Mouse (Mus musculus) limb, embryonic 10.5 days (tissue): Measurements from ENCODE around the gene Srcin1. TPM values are rescaled to one million over a fixed set of nuclear protein-coding genes. Genes with fewer than 3 reads are reported as not detected.

Experiments used
- DNase-seq: peaks from one replicate; pipeline ENCODE4 v3.0.0-alpha.2; 2017; ENCODE audit warnings: low spot score
- H3K27ac ChIP-seq: fragments of 300-500 bp; sonication (generic); 2 replicates; pipeline ENCODE4 v1.5.1; 2016; ENCODE audit warnings: mild to moderate bottlenecking
- H3K27me3 ChIP-seq: fragments of 300-500 bp; sonication (generic); 2 replicates; pipeline ENCODE4 v1.6.1; 2016; ENCODE audit warnings: low read depth, mild to moderate bottlenecking; ENCODE audit not compliant: poor library complexity, severe bottlenecking
- H3K36me3 ChIP-seq: fragments of 300-500 bp; sonication (generic); 2 replicates; pipeline ENCODE4 v1.6.1; 2016; ENCODE audit warnings: mild to moderate bottlenecking, moderate library complexity
- H3K4me1 ChIP-seq: fragments of 300-500 bp; sonication (generic); 2 replicates; pipeline ENCODE4 v1.6.1; 2016
- H3K4me3 ChIP-seq: fragments of 300-500 bp; sonication (generic); 2 replicates; pipeline ENCODE4 v1.5.1; 2016; ENCODE audit warnings: mild to moderate bottlenecking, moderate library complexity
- H3K9me3 ChIP-seq: fragments of 300-500 bp; sonication (generic); replicated peaks from 2 replicates; pipeline ENCODE4 v1.6.1; 2016; ENCODE audit warnings: mild to moderate bottlenecking
- WGBS: fragments of 180-500 bp; shearing (Covaris S2); methylation state at CpG from one replicate; pipeline ENCODE4 v1.1.7; 2016; 5-methylcytosine and 5-hydroxymethylcytosine counted together
- polyA plus RNA-seq: library from polyadenylated mRNA; unstranded; fragments of >200 nt; fragmentation: Nextera tagmentation; extraction: Ambion mirVana; gene quantifications from 2 replicates; pipeline ENCODE4 v1.2.1, GENCODE M21; 2016

The Srcin1 gene
- polyA plus RNA-seq, 1 experiment from 2014 or later, result 0.24 TPM

GRCm38 (mm10) chr11:97513066-97513465 lies 62.9 kb downstream of the Srcin1 start:
- Histone ChIP-seq H3K36me3 (no peaks in the 10 kb centered on the region), H3K27ac (no peak overlapping the region), H3K27me3 (peaks cover 3% of the 10 kb centered on the region; the same call in 1 of the 2 replicates), H3K9me3 (no peaks in the 10 kb centered on the region), H3K4me3 (no peak overlapping the region), H3K4me1 (peaks cover 44% of the 10 kb centered on the region)
- DNase-seq, result no peak
- 83% methylated on average over 3 of the region's 3 CpGs for WGBS

GRCm38 (mm10) chr11:97512511-97512910 lies 63.5 kb downstream of the Srcin1 start:
- peaks cover 3% of the 10 kb centered on the region; the same call in 1 of the 2 replicates for H3K27me3 ChIP-seq
- peak overlapping the region; percentile 36 for H3K27ac ChIP-seq
- no peak for DNase-seq
- no peaks in the 10 kb centered on the region for H3K36me3 ChIP-seq
- no peak overlapping the region for H3K4me3 ChIP-seq
- 63% methylated on average over 6 of the region's 6 CpGs for WGBS
- H3K9me3 ChIP-seq, result no peaks in the 10 kb centered on the region
- H3K4me1 ChIP-seq, result peaks cover 50% of the 10 kb centered on the region

GRCm38 (mm10) chr11:97511661-97512369 lies 64.2 kb downstream of the Srcin1 start:
- Histone ChIP-seq H3K27ac (peak overlapping the region; percentile 60), H3K36me3 (no peaks in the 10 kb centered on the region), H3K27me3 (peaks cover 3% of the 10 kb centered on the region; the same call in 1 of the 2 replicates), H3K4me3 (0 out of 2 replicates have a peak overlapping the region, but pooled peaks have one; percentile 3), H3K9me3 (no peaks in the 10 kb centered on the region), H3K4me1 (peaks cover 50% of the 10 kb centered on the region)
- DNase-seq, result no peak
- 67% methylated on average over 13 of the region's 13 CpGs for WGBS

GRCm38 (mm10) chr11:97510966-97511660 lies 64.9 kb downstream of the Srcin1 start:
- no peak overlapping the region for H3K4me3 ChIP-seq
- peaks cover 3% of the 10 kb centered on the region; the same call in 1 of the 2 replicates for H3K27me3 ChIP-seq
- 27% methylated on average over 10 of the region's 10 CpGs for WGBS
- DNase-seq, result peak; percentile 83
- peaks cover 50% of the 10 kb centered on the region for H3K4me1 ChIP-seq
- no peaks in the 10 kb centered on the region for H3K9me3 ChIP-seq
- peak overlapping the region; percentile 60; the same call in 1 of the 2 replicates for H3K27ac ChIP-seq
- H3K36me3 ChIP-seq, result no peaks in the 10 kb centered on the region

- peaks cover 7% of the 10 kb centered on the region; the same call in 1 of the 2 replicates for H3K27me3 ChIP-seq
- peaks cover 50% of the 10 kb centered on the region for H3K4me1 ChIP-seq
- no peak for DNase-seq
- 75% methylated on average over 24 of the region's 24 CpGs for WGBS
- no peak overlapping the region for H3K27ac ChIP-seq
- H3K36me3 ChIP-seq, result no peaks in the 10 kb centered on the region
- H3K4me3 ChIP-seq, result no peak overlapping the region
- H3K9me3 ChIP-seq, result no peaks in the 10 kb centered on the region
Observed at GRCm38 (mm10) chr11:97509715-97510485, 66.1 kb downstream of the Srcin1 start.

GRCm38 (mm10) chr11:97509058-97509457 lies 66.9 kb downstream of the Srcin1 start:
- Histone ChIP-seq H3K9me3 (no peaks in the 10 kb centered on the region), H3K27me3 (peaks cover 13% of the 10 kb centered on the region; the same call in 1 of the 2 replicates), H3K36me3 (no peaks in the 10 kb centered on the region), H3K4me3 (no peak overlapping the region), H3K27ac (no peak overlapping the region), H3K4me1 (peaks cover 50% of the 10 kb centered on the region)
- DNase-seq, result no peak
- WGBS, result 55% methylated on average over 5 of the region's 5 CpGs

- WGBS, result 82% methylated on average over 3 of the region's 3 CpGs
- Histone ChIP-seq H3K27me3 (peaks cover 13% of the 10 kb centered on the region; the same call in 1 of the 2 replicates), H3K27ac (no peak overlapping the region), H3K36me3 (no peaks in the 10 kb centered on the region), H3K4me3 (no peak overlapping the region), H3K9me3 (no peaks in the 10 kb centered on the region), H3K4me1 (peaks cover 48% of the 10 kb centered on the region)
- DNase-seq, result no peak
Observed at GRCm38 (mm10) chr11:97508198-97508597, 67.8 kb downstream of the Srcin1 start.

- H3K4me1 ChIP-seq, result peaks cover 39% of the 10 kb centered on the region
- 0 out of 2 replicates have a peak, but pooled peaks cover 2% of the 10 kb centered on the region for H3K36me3 ChIP-seq
- H3K4me3 ChIP-seq, result no peak overlapping the region
- H3K27me3 ChIP-seq, result peaks cover 31% of the 10 kb centered on the region
- WGBS, result 61% methylated on average over 8 of the region's 8 CpGs
- H3K27ac ChIP-seq, result no peak overlapping the region
- DNase-seq, result no peak
- H3K9me3 ChIP-seq, result no peaks in the 10 kb centered on the region
Observed at GRCm38 (mm10) chr11:97506331-97506730, 69.7 kb downstream of the Srcin1 start.

- 81% methylated on average over 4 of the region's 4 CpGs for WGBS
- Histone ChIP-seq H3K27ac (no peak overlapping the region), H3K4me1 (peaks cover 40% of the 10 kb centered on the region), H3K4me3 (no peak overlapping the region), H3K9me3 (no peaks in the 10 kb centered on the region), H3K27me3 (peaks cover 37% of the 10 kb centered on the region), H3K36me3 (peaks cover 7% of the 10 kb centered on the region)
- DNase-seq, result no peak
Observed at GRCm38 (mm10) chr11:97505784-97506183, 70.2 kb downstream of the Srcin1 start.

GRCm38 (mm10) chr11:97502846-97503245 lies 73.1 kb downstream of the Srcin1 start:
- H3K27ac ChIP-seq, result no peak overlapping the region
- H3K36me3 ChIP-seq, result peaks cover 19% of the 10 kb centered on the region
- peaks cover 63% of the 10 kb centered on the region for H3K27me3 ChIP-seq
- H3K4me1 ChIP-seq, result peaks cover 34% of the 10 kb centered on the region
- H3K9me3 ChIP-seq, result no peaks in the 10 kb centered on the region
- no peak for DNase-seq
- H3K4me3 ChIP-seq, result no peak overlapping the region
- 88% methylated on average over 4 of the region's 4 CpGs for WGBS

- Histone ChIP-seq H3K4me3 (no peak overlapping the region), H3K27ac (no peak overlapping the region), H3K27me3 (peaks cover 67% of the 10 kb centered on the region), H3K4me1 (peaks cover 31% of the 10 kb centered on the region), H3K9me3 (no peaks in the 10 kb centered on the region), H3K36me3 (peaks cover 23% of the 10 kb centered on the region)
- WGBS, result 30% methylated on average over 9 of the region's 9 CpGs
- no peak for DNase-seq
Observed at GRCm38 (mm10) chr11:97502383-97502782, 73.6 kb downstream of the Srcin1 start.

GRCm38 (mm10) chr11:97500720-97501448 lies 75.1 kb downstream of the Srcin1 start:
- Histone ChIP-seq H3K4me3 (peak overlapping the region; percentile 54), H3K9me3 (no peaks in the 10 kb centered on the region), H3K27ac (peak overlapping the region; percentile 59), H3K36me3 (peaks cover 28% of the 10 kb centered on the region), H3K27me3 (peaks cover 78% of the 10 kb centered on the region), H3K4me1 (peaks cover 31% of the 10 kb centered on the region)
- peak; percentile 53 for DNase-seq
- WGBS, result 10% methylated on average over 51 of the region's 51 CpGs
